Mouse (Mus musculus): ENCODE data around the gene 1810049J17Rik.

1810049J17Rik gene

DNA sequence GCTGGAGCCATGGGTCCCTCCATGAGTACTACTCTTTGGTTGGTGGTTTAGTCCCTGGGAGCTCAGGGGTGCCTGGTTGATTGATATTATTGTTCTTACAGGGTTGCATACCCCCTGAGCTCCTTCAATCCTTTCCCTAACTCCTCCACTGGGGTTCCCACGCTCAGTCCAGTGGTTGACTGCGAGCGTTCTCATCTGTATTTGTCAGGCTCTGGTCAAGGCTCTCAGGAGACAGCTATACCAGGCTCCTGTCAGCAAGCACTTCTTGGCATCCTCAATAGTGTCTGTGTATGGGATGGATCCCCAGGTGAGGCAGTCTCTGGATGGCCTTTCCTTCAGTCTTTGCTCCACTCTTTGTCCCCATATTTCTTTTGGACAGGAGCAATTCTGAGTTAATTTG lies 25.2 kb upstream of the 1810049J17Rik start:
- DNase-seq (ENCODE audit: low read depth), result no peak

DNA sequence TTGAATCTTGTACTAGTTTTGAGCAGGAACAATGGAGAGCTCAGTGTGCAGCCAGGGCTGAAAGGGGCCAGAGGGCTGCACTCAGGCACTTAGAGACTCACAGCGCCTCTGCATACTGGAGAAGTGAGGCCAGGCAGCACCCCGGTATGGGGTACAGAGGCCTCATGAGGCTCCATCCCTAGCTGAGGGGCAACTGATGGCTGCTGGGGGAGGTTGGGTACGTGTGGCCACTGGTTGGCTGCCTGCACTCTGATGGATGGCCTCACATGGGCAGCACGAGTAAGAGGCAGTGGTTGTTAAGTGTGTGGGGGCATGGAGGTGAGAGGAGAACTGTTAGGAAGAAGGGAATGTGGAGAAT lies 19.7 kb upstream of the 1810049J17Rik start:
- DNase-seq (ENCODE audit: low read depth), result no peak

DNA sequence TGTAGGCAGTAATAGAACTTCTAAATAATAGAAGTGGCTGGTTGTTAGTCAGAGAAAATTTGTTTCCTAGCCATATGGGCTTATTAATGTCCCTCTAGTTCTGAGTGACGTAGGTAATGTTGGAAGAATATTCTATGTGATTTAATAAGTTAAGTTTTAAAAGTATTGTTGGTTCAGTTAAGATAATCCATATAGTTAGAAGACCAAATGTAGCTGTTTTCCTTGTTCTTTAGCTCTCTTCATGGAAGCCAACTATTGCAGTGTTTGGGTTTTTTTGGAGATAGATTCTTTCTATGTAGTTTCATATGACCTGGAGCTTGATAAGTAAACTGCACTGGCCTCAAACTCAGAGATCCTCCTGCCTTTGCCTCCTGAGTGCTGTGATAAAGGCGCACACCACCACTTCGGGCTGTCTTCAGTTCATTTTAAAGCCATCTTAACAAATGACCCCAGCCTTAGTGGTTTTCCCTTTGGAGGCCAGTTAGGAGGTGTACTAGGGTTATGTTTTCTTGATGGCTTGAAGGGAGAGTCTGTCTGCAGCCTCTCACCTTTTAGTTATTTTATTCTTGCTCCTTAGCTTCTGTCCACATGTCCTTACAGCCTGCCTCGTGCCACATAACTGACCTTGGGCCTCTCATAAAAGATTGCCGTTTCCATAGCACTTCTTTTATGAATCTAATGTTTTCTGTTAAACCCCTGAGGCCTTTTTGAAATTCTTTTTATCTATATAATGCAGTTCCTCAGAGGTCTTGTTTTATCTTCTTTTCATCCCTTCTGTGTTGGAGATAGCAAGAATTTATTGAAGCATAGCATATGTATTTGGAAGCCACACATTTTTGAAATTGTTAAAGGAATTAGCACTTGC lies 19.1 kb upstream of the 1810049J17Rik start:
- DNase-seq (ENCODE audit: low read depth), result no peak

DNA sequence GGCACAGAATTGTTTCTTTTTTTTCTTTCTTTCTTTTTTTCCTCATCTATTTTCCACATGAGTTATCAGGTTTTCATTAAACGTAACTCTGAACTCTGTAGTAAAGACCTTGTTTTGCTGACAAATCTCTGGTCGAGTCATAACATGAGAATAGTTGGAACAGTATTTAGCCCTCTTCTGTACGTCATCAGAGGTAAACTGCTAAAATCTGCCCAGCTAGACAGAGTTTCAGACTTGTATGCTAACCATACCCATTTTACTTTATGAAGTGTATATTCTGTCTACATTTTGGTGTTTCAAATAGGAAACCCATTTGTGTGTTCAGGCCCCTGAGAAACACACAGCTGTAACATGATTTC lies 16.1 kb upstream of the 1810049J17Rik start:
- no peak for DNase-seq (ENCODE audit: low read depth)

DNA sequence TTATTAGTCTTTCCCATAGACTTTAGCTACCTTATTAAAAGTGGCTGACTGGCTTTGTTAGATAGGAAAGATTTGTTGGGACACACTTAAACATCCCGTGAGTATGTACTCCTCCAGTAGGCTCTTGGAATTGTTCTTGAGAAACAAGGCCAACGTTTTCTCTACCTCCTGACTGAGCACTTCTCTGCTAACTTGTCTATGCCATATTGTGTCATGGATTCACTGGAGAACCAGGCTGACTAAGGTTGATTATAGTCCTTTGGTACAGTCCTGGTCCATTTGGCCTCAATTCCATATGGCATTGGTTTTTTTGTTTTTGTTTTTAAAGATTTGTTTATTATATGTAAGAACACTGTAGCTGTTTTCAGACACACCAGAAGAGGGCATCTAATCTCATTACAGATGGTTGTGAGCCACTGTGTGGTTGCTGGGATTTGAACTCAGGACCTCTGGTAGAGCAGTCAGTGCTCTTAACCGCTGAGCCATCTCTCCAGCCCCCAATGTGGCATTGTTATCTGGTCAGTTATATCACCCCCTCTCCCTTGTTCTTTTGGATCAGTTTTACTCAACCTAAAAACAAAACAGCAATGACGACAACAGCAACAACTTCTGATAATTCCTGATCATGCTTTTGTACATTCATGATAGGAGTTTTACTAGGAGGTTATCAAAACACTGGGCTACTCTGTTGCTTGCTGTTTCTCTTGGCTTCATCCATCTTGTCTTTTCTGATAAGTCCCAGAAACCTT lies 15.5 kb upstream of the 1810049J17Rik start:
- DNase-seq (ENCODE audit: low read depth), result peak; percentile 65

DNA sequence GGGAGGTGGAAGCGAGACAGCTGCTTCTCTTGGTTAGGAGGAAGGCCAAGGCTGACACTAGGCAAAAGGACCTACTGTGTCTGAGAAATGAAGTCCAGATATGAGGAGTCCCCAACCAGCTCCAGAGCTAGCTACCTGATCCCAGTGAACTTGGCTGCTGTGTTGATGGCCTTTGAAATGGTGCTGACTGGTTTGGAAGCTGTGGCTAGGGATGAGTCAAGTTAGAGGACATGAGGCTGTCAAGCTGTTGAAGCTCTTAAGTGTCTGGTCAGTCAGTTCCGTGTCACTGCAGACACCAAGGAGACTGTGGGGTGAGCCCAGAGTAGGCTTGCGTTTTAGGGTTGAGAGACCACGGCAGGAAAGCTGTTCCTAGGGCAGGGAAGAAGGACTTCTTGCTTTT lies 12.7 kb upstream of the 1810049J17Rik start:
- DNase-seq (ENCODE audit: low read depth), result no peak

DNA sequence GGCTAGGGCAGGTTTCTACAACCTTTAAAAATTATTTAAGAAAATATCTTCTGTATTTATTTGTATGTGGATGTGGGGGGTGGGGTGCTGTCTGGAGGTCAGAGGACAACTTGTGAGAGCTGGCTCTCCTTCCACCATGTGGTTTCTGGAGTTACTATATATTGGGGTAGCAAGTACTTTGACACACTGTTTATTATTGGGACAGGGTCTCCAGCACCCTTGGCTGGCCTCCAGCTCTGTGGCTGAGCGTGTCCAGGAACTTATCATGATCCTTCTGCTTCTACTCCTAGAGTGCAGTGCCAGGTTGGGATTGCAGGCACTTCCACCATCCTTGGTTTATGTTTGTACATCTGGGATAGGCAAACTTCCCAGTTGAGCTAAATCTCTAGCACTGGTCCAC lies 9.6 kb upstream of the 1810049J17Rik start:
- no peak for DNase-seq (ENCODE audit: low read depth)

DNA sequence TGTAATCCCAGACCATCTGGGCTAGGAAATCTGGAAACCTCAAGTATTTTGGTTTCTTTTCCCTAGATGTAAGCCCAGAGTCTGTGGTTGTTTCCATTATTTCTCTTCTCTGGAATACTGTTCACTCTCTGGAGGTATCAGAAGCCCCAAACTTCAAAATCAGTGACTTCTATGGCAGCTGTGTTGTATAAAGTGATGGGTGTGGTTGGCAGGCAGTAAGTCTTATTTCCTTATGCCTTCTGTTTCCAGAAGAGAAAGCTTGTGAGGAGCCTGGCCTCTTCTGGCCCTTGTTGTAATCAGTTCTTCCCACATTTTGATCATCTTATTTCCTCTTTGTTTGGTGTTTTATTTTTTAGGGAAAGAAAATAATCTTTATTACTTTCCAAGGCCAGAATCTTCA lies 9.2 kb upstream of the 1810049J17Rik start:
- no peak for DNase-seq (ENCODE audit: low read depth)

DNA sequence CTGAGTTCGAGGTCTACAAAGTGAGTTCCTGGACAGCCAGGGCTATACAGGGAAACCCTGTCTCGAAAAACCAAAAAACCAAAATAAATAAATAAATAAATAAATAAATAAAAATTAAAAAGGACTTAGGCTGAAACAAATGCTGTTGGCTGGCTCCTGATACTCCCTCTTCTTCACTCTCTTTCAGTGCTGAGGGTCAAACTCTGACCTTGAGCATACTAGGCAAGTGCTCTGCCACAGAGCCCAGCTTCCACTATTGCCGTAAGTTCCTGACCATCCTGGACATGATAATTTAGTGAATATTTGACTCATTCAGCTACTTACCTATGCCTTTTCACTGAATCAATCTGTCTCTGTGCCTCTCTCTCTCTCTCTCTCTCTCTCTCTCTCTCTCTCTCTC lies 8.7 kb upstream of the 1810049J17Rik start:
- DNase-seq (ENCODE audit: low read depth), result no peak

DNA sequence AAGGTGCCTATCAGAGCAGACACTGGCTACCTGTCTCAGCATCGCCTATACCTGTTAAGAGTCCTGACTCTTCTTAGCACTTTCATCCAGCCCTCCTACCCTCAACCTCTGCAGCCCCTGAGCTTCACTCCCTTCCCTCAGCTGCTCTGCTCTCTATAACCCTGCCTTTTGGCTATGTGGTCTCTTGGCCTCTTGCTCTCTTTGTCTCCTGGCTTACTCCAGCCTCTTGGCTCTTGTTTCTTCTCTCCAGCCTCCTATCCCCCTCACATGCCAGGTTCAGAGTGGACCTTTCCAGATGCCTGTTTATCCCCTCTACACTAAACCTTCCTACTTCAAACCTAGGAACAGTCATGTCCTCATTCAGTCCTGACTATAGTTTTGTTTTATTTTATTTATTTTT lies 2.6 kb upstream of the 1810049J17Rik start:
- DNase-seq (ENCODE audit: low read depth), result no peak

DNA sequence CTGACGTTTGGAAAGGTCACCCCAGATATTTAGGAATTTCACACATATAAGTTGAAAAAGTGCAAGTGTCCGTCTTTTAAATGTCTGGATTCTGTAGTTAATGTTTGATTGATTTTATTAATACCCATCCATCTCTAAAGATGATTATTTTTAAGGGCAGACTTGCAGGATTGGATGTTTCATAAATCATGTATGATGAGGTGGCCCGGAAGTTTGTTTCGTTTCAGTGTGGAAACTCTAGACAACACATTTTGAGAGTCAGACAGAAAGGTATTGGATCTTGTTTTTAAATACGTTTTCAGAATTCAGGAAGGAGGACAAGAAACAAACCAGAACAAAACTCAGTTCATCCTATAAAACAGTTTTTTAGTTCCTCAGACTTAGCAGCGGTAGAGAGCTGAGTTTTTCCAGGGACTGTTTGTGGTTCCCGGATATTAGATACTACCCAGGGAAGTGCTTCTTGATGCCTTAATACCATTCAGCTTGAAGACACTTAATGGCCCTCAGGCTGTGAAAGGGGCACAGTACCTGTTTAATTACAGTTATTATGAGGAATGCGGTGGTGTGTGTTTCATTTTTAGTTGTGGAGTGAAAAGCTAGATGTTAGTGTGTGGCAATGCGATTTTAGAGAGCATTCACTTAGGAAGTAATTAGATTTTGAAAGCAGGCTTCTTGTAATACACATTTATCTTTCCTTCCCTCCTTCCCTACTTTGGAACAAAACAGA lies 1.1 kb upstream of the 1810049J17Rik start:
- DNase-seq (ENCODE audit: low read depth), result no peak

DNA sequence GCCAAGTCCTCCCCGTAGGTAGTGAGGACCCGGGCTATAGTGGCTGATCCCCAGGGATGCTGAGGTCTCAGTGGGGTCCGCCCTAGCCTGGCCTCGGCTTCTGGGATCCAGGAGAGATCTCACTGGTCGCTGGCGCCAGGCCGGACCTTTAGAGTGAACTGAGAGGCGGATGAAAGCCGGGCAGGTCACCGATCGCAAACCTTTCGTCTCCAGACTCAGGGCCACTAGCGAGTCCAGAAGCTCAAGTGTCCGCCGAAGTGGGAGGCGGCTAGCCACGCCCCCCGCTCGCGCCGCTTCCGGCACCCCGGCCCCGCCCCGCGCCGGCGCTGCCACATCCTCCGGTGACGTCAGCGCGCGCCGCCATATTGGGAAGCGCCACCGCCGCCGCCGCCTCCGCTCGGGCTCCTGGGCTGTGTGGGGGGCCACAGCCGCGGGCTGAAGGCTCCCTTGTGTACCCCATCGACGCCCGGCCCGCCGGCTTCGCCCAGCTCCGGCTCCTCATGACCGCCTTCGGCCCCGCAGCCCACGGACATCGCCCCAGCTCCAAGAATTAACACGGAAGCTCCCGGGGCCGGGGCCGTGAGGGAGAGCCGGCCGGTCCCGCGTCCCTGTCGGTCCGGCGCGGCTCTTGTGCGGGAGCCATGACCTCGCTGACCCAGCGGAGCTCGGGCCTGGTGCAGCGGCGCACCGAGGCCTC lies 460 bp downstream of the 1810049J17Rik start, which contains the start of gene Golph3:
Gene Golph3 (plus strand): TSS at position 360 of the 697 bp plus-strand sequence.
- peak; percentile 80 for DNase-seq (ENCODE audit: low read depth)

DNA sequence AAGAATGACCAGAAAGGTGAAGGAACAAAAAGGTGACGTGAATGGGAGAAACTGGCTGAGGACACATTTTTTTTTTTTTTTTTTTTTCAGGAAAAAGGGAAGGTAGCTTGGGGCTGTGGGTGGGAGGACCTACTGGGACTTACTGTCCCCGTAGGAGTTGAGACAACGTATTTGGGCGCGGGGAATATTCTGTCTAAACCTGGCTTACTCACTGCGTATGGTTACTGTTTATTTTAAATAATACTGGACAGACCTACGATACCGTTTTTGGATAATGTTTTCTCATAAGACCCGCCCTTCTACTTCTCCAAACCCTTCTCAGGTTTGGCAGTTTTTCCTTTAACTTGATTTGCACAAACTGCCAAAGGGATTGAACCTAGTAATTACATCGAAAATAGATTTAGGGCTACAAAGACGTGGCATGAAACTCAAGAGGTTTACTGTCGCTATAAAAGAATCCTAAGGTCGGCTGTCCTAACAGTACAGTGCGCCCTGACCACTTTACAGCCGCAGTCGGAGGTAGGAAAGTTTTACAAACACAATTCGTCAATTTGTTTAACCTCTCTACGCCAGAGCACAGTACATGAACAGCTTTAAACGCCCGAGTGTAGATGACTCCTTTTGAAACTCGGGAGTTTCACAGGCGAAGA lies 1.1 kb downstream of the 1810049J17Rik start:
- DNase-seq (ENCODE audit: low read depth), result no peak

DNA sequence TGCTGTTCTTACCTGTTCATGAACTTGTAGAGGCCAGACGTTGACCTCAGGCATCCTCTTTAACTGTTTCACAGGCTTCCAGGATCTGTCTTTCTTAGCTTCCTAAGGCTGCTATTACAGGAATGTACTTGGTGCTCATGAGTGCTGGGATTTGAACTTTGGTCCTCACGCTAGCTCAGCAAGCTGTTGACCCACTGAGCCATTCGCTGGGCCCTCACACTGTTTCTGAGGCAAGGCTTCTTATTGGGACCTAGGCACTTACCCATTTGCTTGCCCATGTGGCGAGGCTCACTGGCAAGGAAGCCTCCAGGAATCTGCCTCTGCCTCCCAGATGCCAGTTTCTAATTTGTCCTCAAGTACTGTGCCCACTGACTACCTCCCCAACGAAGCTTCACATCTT lies 1.8 kb downstream of the 1810049J17Rik start:
- DNase-seq (ENCODE audit: low read depth), result no peak

DNA sequence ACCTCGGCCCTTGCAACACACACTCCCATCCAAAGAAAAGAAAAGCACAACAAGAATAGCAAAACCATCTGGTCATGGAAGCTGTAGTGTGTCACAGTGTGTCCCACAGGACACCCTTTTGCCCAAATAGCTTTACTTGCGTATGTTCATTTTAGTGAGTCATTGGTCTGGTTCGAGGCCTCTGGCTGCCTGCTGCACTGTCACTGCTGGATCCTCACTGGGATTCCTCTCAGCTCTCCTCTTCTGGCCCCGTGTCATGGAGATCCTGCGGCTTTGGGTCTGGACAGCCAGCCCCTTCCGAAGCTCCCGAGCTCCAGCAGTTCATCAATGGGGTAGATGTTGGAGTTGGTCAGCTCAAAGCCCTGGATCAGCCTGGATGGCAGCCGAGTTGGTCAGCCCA lies 3.2 kb downstream of the 1810049J17Rik start:
- no peak for DNase-seq (ENCODE audit: low read depth)

DNA sequence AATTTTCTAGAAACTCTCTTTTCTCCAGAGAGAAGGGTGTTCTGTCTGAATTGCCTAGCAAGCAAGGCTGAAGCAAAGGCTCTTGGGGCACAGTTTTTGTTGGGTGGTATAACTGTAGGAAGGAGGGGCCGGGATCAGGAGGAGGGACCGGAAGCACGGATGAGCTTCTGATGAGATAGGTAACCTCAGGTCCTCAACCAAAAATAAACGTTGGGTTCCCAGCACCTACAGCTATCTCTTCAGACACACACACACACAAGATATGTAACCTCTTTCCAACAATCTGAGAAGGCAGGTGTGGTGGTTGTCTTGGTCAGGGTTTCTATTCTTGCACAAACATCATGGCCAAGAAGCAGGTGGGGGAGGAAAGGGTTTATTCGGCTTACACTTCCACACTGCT lies 4.4 kb downstream of the 1810049J17Rik start:
- DNase-seq (ENCODE audit: low read depth), result no peak

DNA sequence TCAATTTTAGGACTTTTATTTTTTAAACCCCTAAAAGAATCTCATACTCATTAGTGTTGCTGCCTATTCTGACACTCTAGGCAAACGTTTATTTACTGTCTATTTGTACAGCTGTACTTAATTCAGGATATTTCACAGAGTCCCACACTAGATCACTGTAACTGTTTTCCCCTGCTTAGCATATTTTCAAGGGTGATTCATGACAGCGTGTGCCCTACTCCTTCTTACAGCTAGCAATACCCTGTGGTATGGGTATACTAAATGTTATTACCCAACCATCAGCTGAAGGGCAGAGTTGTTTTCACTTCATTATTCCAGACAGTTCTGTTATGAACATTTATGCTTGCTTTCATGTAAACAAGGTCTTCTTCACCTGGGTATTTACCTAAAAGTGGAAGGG lies 5.7 kb downstream of the 1810049J17Rik start:
- DNase-seq (ENCODE audit: low read depth), result no peak

DNA sequence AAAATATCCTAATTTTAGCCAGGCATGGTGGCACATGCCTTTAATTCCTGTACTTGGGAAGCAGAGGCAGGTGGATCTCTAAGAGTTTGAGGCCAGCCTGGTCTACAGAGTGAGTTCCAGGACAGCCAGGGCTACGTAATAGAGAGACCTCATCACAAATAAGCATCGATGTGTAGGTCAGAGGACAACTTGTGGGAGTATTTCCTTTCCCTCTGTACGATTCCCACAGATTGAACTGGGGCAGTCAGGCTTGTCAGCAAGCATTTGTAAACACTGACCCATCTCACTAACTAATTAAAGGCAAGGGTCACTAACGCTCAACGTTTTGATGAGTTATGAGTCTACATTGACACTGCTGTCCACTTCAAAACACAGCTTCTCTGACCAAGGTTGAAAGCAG lies 7.1 kb downstream of the 1810049J17Rik start:
- no peak for DNase-seq (ENCODE audit: low read depth)

DNA sequence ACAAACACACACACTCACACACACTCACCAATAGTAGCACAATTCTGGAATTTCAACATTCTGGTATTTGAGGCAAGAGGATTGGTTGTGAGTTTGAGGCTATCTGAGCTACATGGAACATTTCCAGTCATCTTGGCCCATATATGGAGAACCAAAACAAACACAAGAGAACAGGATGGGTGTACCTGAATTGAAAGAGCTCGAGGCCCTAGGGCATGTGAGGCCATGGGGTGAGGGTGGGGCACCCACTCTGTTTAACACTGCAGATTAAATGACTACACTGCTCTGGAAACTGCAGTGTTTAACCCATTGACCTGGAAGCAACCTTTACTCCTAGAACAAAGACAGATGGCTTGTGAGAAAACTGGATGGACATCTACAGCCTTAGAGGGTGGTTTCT lies 8.4 kb downstream of the 1810049J17Rik start:
- DNase-seq (ENCODE audit: low read depth), result no peak

DNA sequence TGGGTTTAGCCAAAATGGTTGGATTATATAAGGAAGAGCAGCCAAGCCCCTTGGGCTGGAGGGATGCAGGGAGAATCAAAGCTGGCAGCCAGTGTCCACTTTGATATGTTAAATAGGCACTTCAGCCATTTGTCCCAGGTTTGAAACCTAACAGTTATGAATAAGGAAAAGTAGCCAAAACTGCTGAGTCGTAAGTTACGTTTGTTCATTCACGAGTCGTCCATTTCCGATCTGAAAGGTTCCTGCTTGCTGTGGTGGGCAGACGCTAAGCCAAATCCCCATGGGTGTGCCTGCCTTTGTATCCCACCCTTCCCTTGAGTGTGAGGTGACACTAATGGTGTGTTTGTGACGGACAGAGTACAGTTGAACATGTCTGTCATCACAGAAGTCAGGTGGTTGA lies 10.2 kb downstream of the 1810049J17Rik start:
- DNase-seq (ENCODE audit: low read depth), result no peak

DNA sequence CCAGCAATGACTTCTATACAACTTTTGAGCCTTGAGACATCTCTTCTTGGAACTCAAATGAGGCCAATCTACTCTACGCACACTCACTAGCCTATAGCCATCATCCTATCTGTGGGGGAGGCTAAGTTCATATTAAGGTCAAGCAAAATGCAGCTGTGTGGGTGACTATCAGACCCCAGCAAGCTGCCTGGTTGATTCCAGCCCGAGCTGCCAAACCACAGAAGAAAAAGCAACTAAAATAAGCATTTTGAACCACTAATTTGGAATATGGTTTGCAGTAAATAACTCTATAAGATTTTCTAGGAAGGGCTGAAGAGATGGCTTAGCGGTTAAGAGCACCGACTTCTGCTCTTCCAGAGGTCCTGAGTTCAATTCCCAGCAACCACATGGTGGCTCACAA lies 11.0 kb downstream of the 1810049J17Rik start:
- DNase-seq (ENCODE audit: low read depth), result no peak

DNA sequence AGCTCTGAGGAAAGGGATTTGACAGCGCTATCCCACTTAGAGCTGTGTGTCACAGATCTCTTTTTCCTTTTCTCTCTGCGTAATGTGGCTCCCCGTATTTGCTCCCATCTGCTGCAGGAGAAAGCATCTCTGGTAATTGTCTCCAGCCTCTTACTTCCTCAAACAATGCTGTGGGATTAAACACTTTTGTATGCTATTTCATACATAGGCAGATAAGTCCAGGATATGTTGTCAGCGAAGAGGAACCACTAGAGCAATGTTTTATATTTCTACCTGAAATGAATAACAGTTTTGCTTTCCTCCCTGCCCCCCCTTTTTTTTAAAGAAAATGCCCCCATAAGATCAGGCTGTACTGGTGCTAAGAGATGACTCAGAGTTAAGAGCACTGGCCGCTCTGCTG lies 13.2 kb downstream of the 1810049J17Rik start:
- DNase-seq (ENCODE audit: low read depth), result no peak
